Mouse (Mus musculus): ENCODE data around the gene Nhlrc4.

- TF ChIP-seq CTCF (IDR thresholded peaks at IDR 0.05; ENCODE audit: borderline replicate concordance, extremely low read depth, insufficient read depth, insufficient read length) (no peak), POLR2A (IDR thresholded peaks at IDR 0.05; ENCODE audit: borderline replicate concordance, extremely low read depth, insufficient read depth, insufficient read length, poor library complexity, severe bottlenecking) (no peak)
Observed at GRCm38 (mm10) chr17:25980854-25981253, 36.1 kb upstream of the Nhlrc4 start.

All from brain, embryonic 14.5 days (tissue).